Mouse (Mus musculus) stomach, postnatal 0 days (tissue): ENCODE data around the gene Cd3g. TPM values are rescaled to one million over a fixed set of nuclear protein-coding genes. Genes with fewer than 3 reads are reported as not detected.

ENCODE experiments used
- ATAC-seq: fragments of 200-750 bp; cut with Nextera tagmentation; 2 replicates; pipeline ENCODE4 v1.8.0; 2017; ENCODE audit not compliant: low FRiP score, low TSS enrichment
- DNase-seq: peaks from one replicate; pipeline ENCODE4 v3.0.0-alpha.2; 2016; ENCODE audit warnings: low spot score
- H3K27ac ChIP-seq: fragments of 300-500 bp; sonication (generic); replicated peaks from 2 replicates; pipeline ENCODE4 v1.5.1; 2014; ENCODE audit warnings: mild to moderate bottlenecking, control low read depth
- H3K27me3 ChIP-seq: fragments of 300-500 bp; sonication (generic); 2 replicates; pipeline ENCODE4 v1.6.1; 2014; ENCODE audit warnings: low read length; ENCODE audit not compliant: control insufficient read depth, insufficient read depth
- H3K36me3 ChIP-seq: fragments of 300-500 bp; sonication (generic); 2 replicates; pipeline ENCODE4 v1.6.1; 2014; ENCODE audit warnings: low read length, mixed read lengths; ENCODE audit not compliant: control insufficient read depth, insufficient read depth
- H3K4me1 ChIP-seq: fragments of 300-500 bp; sonication (generic); replicated peaks from 2 replicates; pipeline ENCODE4 v1.6.1; 2014; ENCODE audit warnings: antibody characterized with exemption; ENCODE audit not compliant: control insufficient read depth, insufficient read depth
- H3K4me2 ChIP-seq: fragments of 300-500 bp; sonication (generic); replicated peaks from 2 replicates; pipeline ENCODE4 v1.6.1; 2014; ENCODE audit warnings: low read depth, mild to moderate bottlenecking, control low read depth, moderate library complexity
- H3K4me3 ChIP-seq: fragments of 300-500 bp; sonication (generic); 2 replicates; pipeline ENCODE4 v1.5.1; 2014; ENCODE audit warnings: low read depth, low read length, control low read depth
- H3K9ac ChIP-seq: fragments of 300-500 bp; sonication (generic); 2 replicates; pipeline ENCODE4 v1.6.1; 2014; ENCODE audit warnings: mild to moderate bottlenecking, low read length, control low read depth, mixed read lengths
- H3K9me3 ChIP-seq: fragments of 300-500 bp; sonication (generic); 2 replicates; pipeline ENCODE4 v1.6.1; 2016; ENCODE audit warnings: low read length; ENCODE audit not compliant: control insufficient read depth
- CTCF ChIP-seq: IDR thresholded peaks from 2 replicates; pipeline ENCODE4 v1.5.1; 2016; ENCODE audit warnings: antibody characterized with exemption, low read depth, mild to moderate bottlenecking, moderate library complexity
- EP300 ChIP-seq: optimal IDR thresholded peaks from 2 replicates; pipeline ENCODE3; 2016; ENCODE audit warnings: antibody characterized with exemption
- WGBS: fragments of 180-500 bp; shearing (Covaris S2); extraction: QIAGEN DNeasy Blood & Tissue Kit; methylation state at CpG from one replicate; pipeline ENCODE4 v1.1.7; 2014; 5-methylcytosine and 5-hydroxymethylcytosine counted together
- polyA plus RNA-seq: library from polyadenylated mRNA; unstranded; fragments of >200 nt; fragmentation: Nextera tagmentation; extraction: Ambion mirVana; gene quantifications from 2 replicates; pipeline ENCODE4 v1.2.1, GENCODE M21; 2015

Cd3g gene
- polyA plus RNA-seq, 1 experiment from 2014 or later = 0.16 TPM

GRCm38 (mm10) chr9:44994962-44995361 is 14.7 kb upstream of the Cd3g start:
- Histone ChIP-seq H3K27ac (no peak overlapping the region), H3K4me3 (no peak overlapping the region), H3K4me1 (no peaks in the 10 kb centered on the region), H3K4me2 (no peak overlapping the region), H3K9ac (no peak overlapping the region), H3K9me3 (no peaks in the 10 kb centered on the region), H3K36me3 (no peaks in the 10 kb centered on the region), H3K27me3 (no peaks in the 10 kb centered on the region)
- ATAC-seq (no peak), DNase-seq (no peak)
- TF ChIP-seq CTCF (no peak), EP300 (no peak)
- WGBS = 55% methylated on average over 4 of the region's 4 CpGs

DNA sequence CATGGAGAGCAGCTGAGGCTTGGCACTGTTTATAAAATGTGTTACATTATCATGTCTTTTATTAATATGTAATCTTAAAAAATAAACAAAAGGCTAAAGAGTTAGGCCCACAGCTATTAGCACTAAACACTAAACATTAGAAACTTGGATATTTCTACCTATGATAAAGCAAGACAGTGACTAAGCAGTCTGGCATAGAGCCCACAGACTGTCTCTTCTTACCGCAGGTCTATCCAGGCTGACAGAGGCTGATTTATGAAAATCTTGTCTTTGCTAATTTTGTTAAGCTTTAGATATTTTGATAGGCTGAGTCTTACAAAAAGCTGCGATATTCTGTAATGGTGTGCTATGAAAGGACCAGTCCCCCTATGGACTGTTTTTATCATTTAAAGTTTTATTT is 13.0 kb upstream of the Cd3g start:
- no peaks in the 10 kb centered on the region for H3K9me3 ChIP-seq
- no peak for TF ChIP-seq EP300
- TF ChIP-seq CTCF = no peak
- H3K4me2 ChIP-seq = no peak overlapping the region
- no peaks in the 10 kb centered on the region for H3K36me3 ChIP-seq
- H3K4me1 ChIP-seq = no peaks in the 10 kb centered on the region
- H3K27me3 ChIP-seq = no peaks in the 10 kb centered on the region
- H3K27ac ChIP-seq = no peak overlapping the region
- 61% methylated on average over 2 of the region's 2 CpGs for WGBS
- ATAC-seq (no peak), DNase-seq (no peak)
- H3K9ac ChIP-seq = no peak overlapping the region
- H3K4me3 ChIP-seq = no peak overlapping the region

DNA sequence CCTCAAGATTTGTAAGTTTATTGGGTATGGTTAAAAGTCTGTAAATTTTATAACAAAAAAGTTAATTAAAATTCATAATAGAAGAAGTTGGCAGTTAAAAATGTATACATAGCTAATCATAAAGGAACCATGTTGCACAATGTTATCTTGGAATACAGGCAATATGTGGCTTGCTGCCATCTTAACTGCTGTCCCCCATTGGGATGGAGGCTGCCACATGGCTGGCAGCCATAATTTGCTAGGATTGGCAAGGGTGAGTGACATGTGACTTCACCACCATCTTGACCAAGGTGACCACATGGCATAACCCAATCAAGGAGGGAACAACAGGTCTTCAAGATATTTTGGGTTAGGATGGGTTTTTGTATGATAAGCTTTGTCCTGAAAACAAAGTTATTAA is 12.0 kb upstream of the Cd3g start:
- Histone ChIP-seq H3K4me1 (no peaks in the 10 kb centered on the region), H3K9me3 (no peaks in the 10 kb centered on the region), H3K9ac (no peak overlapping the region), H3K4me3 (no peak overlapping the region), H3K27ac (no peak overlapping the region), H3K36me3 (no peaks in the 10 kb centered on the region), H3K4me2 (no peak overlapping the region), H3K27me3 (no peaks in the 10 kb centered on the region)
- ATAC-seq (no peak), DNase-seq (no peak)
- no peak for TF ChIP-seq EP300
- TF ChIP-seq CTCF = no peak

- 72% methylated on average over 2 of the region's 2 CpGs for WGBS
- Histone ChIP-seq H3K4me2 (no peak overlapping the region), H3K9ac (no peak overlapping the region), H3K4me1 (no peaks in the 10 kb centered on the region), H3K4me3 (no peak overlapping the region), H3K27me3 (no peaks in the 10 kb centered on the region), H3K9me3 (no peaks in the 10 kb centered on the region), H3K27ac (no peak overlapping the region), H3K36me3 (no peaks in the 10 kb centered on the region)
- ATAC-seq (no peak), DNase-seq (no peak)
- TF ChIP-seq EP300 (no peak), CTCF (no peak)
Observed at GRCm38 (mm10) chr9:44991821-44992220, 11.6 kb upstream of the Cd3g start.

GRCm38 (mm10) chr9:44986976-44987375 is 6.7 kb upstream of the Cd3g start:
- no peak for DNase-seq
- ATAC-seq = no peak
- Histone ChIP-seq H3K4me3 (no peak overlapping the region), H3K27ac (no peak overlapping the region), H3K36me3 (no peaks in the 10 kb centered on the region), H3K27me3 (no peaks in the 10 kb centered on the region), H3K9me3 (no peaks in the 10 kb centered on the region), H3K4me2 (no peak overlapping the region), H3K4me1 (no peaks in the 10 kb centered on the region), H3K9ac (no peak overlapping the region)
- 41% methylated on average over 5 of the region's 5 CpGs for WGBS
- no peak for TF ChIP-seq EP300
- TF ChIP-seq CTCF = no peak

DNA sequence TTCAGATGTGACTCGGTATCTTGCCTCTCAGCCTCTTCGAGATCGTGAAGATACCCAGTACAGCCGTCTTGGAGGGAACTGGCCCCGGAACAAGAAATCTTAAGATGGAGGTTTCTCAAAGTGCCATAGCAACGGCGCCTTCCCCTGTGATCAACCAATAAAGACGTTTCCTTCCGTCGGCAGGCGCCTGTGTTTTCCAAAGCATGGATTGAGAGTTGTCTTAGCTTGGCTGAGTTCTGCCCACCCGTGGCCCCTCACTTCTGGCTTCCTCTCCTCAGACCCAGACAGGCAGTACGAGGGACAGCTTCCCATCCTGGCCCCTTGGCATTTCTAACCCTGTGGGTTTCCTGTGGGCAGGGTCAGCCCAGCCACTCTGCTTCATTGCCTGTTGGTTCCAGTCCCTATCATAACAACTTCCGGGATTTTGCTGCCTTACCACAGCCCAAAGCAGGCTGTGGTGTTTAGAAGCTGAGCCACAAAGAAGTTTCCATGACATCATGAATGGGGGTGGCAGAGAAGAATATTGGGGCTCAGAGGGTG is 6.1 kb upstream of the Cd3g start:
- H3K4me3 ChIP-seq = no peak overlapping the region
- TF ChIP-seq EP300 = no peak
- TF ChIP-seq CTCF = no peak
- ATAC-seq (no peak), DNase-seq (no peak)
- 68% methylated on average over 14 of the region's 14 CpGs for WGBS
- H3K4me2 ChIP-seq = no peak overlapping the region
- H3K9me3 ChIP-seq = no peaks in the 10 kb centered on the region
- H3K27ac ChIP-seq = no peak overlapping the region
- no peaks in the 10 kb centered on the region for H3K4me1 ChIP-seq
- no peaks in the 10 kb centered on the region for H3K36me3 ChIP-seq
- no peaks in the 10 kb centered on the region for H3K27me3 ChIP-seq
- H3K9ac ChIP-seq = no peak overlapping the region
